9 mouse cellular contexts compared by ENCODE assay signal in genomic region chr9:72448026-72448425, GRCm38 (mm10). TPM values are rescaled to one million over a fixed set of nuclear protein-coding genes. Genes with fewer than 3 reads are reported as not detected.
DNase-seq lines count a peak whose midpoint lies in the region; ATAC-seq lines count a peak whose summit lies in the region.
"Had no signal": no experiment of that assay in that cellular context is flagged by ENCODE, and none has a peak within 500 bp of the region (broad histone marks: within the 10 kb centered on the region; RNA-seq: fewer than 3 reads in every experiment).

No protein-coding gene starts in this region.

- WGBS in liver, embryonic 11.5 days, result 62% methylated on average over 8 of the region's 8 CpGs
- 53% methylated on average over 8 of the region's 8 CpGs for WGBS in liver, embryonic 12.5 days (ENCODE audit: insufficient replicate concordance)

- peaks cover 25% of the 10 kb centered on the region for H3K36me3 ChIP-seq in liver, embryonic 11.5 days (ENCODE audit: control insufficient read depth, insufficient read depth, low read length)
- H3K36me3 ChIP-seq in liver, embryonic 12.5 days, result peaks cover 100% of the 10 kb centered on the region

- no peak overlapping the region for H3K4me3 ChIP-seq in liver, embryonic 11.5 days (ENCODE audit: low read depth, low read length)
- no peak overlapping the region for H3K4me3 ChIP-seq in liver, embryonic 12.5 days
- H3K4me3 ChIP-seq: heart, embryonic 13.5 days had no signal

- H3K27me3 ChIP-seq in liver, embryonic 11.5 days (replicated peaks; ENCODE audit: control insufficient read depth, insufficient read depth, low read length), result no peaks in the 10 kb centered on the region
- H3K27me3 ChIP-seq in liver, embryonic 12.5 days (replicated peaks), result no peaks in the 10 kb centered on the region
- H3K27me3 ChIP-seq: heart, embryonic 13.5 days had no signal

- DNase-seq in liver (peak; percentile 66), NIH3T3 (ENCODE audit: low read depth) (peak; percentile 80)
- no peak for DNase-seq in liver, embryonic 11.5 days (ENCODE audit: low spot score)
- DNase-seq in embryo, embryonic 10 days (ENCODE audit: low spot score), result peak; percentile 63
- DNase-seq in induced T-regulatory cell, adult 2 months (ENCODE audit: low read depth), result peak; percentile 86
- DNase-seq in right cerebral cortex, adult 2 months (ENCODE audit: low spot score in 2 of 2), result peak; percentile 69 to 72
- DNase-seq in Muller cell, postnatal 12 days (ENCODE audit: inconsistent ontology term), result no peak

- peaks cover 25% of the 10 kb centered on the region; the same call in 1 of the 2 replicates for H3K4me1 ChIP-seq in liver, embryonic 11.5 days (replicated peaks; ENCODE audit: control insufficient read depth, insufficient read depth, low read length)
- peaks cover 63% of the 10 kb centered on the region for H3K4me1 ChIP-seq in liver, embryonic 12.5 days

- no peak overlapping the region for H3K9ac ChIP-seq in liver, embryonic 11.5 days (ENCODE audit: low read depth, low read length)
- H3K9ac ChIP-seq in liver, embryonic 12.5 days, result no peak overlapping the region
- H3K9ac ChIP-seq: heart, embryonic 13.5 days had no signal

- H3K27ac ChIP-seq in liver, embryonic 11.5 days (ENCODE audit: low read depth, low read length), result no peak overlapping the region
- peak overlapping the region; percentile 0; the same call in 1 of the 2 replicates for H3K27ac ChIP-seq in liver, embryonic 12.5 days
- H3K27ac ChIP-seq: heart, embryonic 13.5 days had no signal

- no peak overlapping the region for H3K4me2 ChIP-seq in liver, embryonic 11.5 days
- peak overlapping the region; percentile 65; the same call in 1 of the 2 replicates for H3K4me2 ChIP-seq in liver, embryonic 12.5 days
- H3K4me2 ChIP-seq: heart, embryonic 13.5 days had no signal

- no peaks in the 10 kb centered on the region for H3K9me3 ChIP-seq in liver, embryonic 11.5 days (ENCODE audit: control insufficient read depth, low read length)
- no peaks in the 10 kb centered on the region for H3K9me3 ChIP-seq in liver, embryonic 12.5 days (replicated peaks)
- H3K9me3 ChIP-seq: heart, embryonic 13.5 days had no signal

- ATAC-seq in liver, embryonic 11.5 days (replicated peaks; ENCODE audit: low FRiP score), result no peak
- no peak for ATAC-seq in liver, embryonic 12.5 days

RNA-seq across cellular contexts. Expression of gene Mns1, which starts 10.2 kb away (rescaled TPM):
- 133 and 139 TPM in 2 replicates for polyA plus RNA-seq in liver, embryonic 11.5 days (2014; fragmentation: Nextera tagmentation; extraction: Ambion mirVana)
- 119 and 123 TPM in 2 replicates for polyA plus RNA-seq in liver, embryonic 12.5 days (2016; fragmentation: Nextera tagmentation; extraction: Ambion mirVana)

RNA-seq across cellular contexts. Expression of gene Tex9, which starts 44.0 kb away (rescaled TPM):
- polyA plus RNA-seq in liver, embryonic 11.5 days (2014; fragmentation: Nextera tagmentation; extraction: Ambion mirVana), result 17.9 and 19.1 TPM in 2 replicates
- polyA plus RNA-seq in liver, embryonic 12.5 days (2016; fragmentation: Nextera tagmentation; extraction: Ambion mirVana), result 9.1 and 11.4 TPM in 2 replicates

Comparison
In these comparisons a context has a peak if more than half of its experiments do, and no peak if none do; other contexts are left out.
1. DNase-seq: peak in liver (single experiment), NIH3T3 (single experiment), embryo, embryonic 10 days (single experiment), induced T-regulatory cell, adult 2 months (single experiment) and right cerebral cortex, adult 2 months (2 of 2); none in liver, embryonic 11.5 days (single experiment) and Muller cell, postnatal 12 days (single experiment).